Mouse (Mus musculus) thymus, adult 2 months (tissue): ENCODE data around the gene Il17f. TPM values are rescaled to one million over a fixed set of nuclear protein-coding genes. Genes with fewer than 3 reads are reported as not detected.

Experiments
- DNase-seq: peaks from one replicate; pipeline ENCODE4 v3.0.0; 2021
- H3K27ac ChIP-seq: fragments of 200-500 bp; 2 replicates; pipeline ENCODE4 v1.5.1; 2012; ENCODE audit warnings: low read length, control low read depth; ENCODE audit not compliant: control insufficient read depth, insufficient read depth
- H3K27me3 ChIP-seq: fragments of 200-500 bp; 2 replicates; pipeline ENCODE4 v1.6.1; 2012; ENCODE audit warnings: mild to moderate bottlenecking, low read length, moderate library complexity, mixed read lengths; ENCODE audit not compliant: control insufficient read depth, insufficient read depth
- H3K36me3 ChIP-seq: fragments of 200-500 bp; 2 replicates; pipeline ENCODE4 v1.6.1; 2012; ENCODE audit warnings: mild to moderate bottlenecking, low read length, moderate library complexity; ENCODE audit not compliant: control insufficient read depth, insufficient read depth
- H3K4me1 ChIP-seq: fragments of 200-500 bp; replicated peaks from 2 replicates; pipeline ENCODE4 v1.6.1; 2012; ENCODE audit warnings: low read length; ENCODE audit not compliant: control insufficient read depth, insufficient read depth
- H3K4me3 ChIP-seq: fragments of 200-500 bp; 2 replicates; pipeline ENCODE4 v1.5.1; 2012; ENCODE audit warnings: mild to moderate bottlenecking, low read length, control low read depth, moderate library complexity; ENCODE audit not compliant: control insufficient read depth, insufficient read depth
- CTCF ChIP-seq: fragments of 200-500 bp; IDR thresholded peaks from 2 replicates; pipeline ENCODE4 v1.5.1; 2012; ENCODE audit warnings: mild to moderate bottlenecking, control low read depth, low read length, moderate library complexity, borderline replicate concordance; ENCODE audit not compliant: control insufficient read depth, poor library complexity, insufficient read depth; ENCODE audit errors: extremely low read depth
- POLR2A ChIP-seq: fragments of 200-500 bp; IDR thresholded peaks from 2 replicates; pipeline ENCODE4 v1.6.1; 2012; ENCODE audit warnings: mild to moderate bottlenecking, low read length, control low read depth, moderate library complexity; ENCODE audit not compliant: control insufficient read depth, poor library complexity, insufficient read depth; ENCODE audit errors: extremely low read depth
- WGBS: fragments of 180-500 bp; shearing (Covaris S2); methylation state at CpG from one replicate; pipeline ENCODE4 v1.1.7; 2018; 5-methylcytosine and 5-hydroxymethylcytosine counted together
- polyA plus RNA-seq: library from polyadenylated mRNA; depleted of rRNA; stranded (reverse); fragments of >200 nt; gene quantifications from 2 replicates; pipeline ENCODE4 v1.2.3, GENCODE M21; 2012; rRNA removed

Gene Il17f
- polyA plus RNA-seq, 1 experiment, result 0.49 TPM

DNA sequence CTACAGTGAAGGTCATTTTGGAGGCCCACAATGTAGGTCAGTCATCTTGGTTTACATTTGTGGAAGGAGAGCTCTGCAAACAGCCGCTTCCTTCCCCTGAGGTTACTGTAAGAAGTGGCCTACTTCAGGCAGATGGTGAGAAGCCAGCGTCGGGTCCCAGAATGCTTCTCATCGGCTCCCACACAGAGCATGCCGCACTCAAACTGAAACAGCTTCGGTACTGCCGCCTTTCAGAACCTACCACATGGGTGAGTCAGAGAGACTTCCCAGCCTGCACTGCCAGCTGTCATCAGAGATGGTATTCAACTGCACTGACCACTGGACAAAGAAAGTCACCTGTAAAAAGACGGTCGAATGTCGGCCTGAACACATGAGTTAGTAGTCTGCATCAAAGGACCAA lies 30.6 kb downstream of the Il17f start:
- Histone ChIP-seq H3K4me3 (no peak overlapping the region), H3K27me3 (no peaks in the 10 kb centered on the region), H3K36me3 (no peaks in the 10 kb centered on the region), H3K27ac (no peak overlapping the region), H3K4me1 (no peaks in the 10 kb centered on the region)
- 84% methylated on average over 10 of the region's 10 CpGs for WGBS
- no peak for DNase-seq
- no peak for TF ChIP-seq POLR2A
- TF ChIP-seq CTCF, result no peak

DNA sequence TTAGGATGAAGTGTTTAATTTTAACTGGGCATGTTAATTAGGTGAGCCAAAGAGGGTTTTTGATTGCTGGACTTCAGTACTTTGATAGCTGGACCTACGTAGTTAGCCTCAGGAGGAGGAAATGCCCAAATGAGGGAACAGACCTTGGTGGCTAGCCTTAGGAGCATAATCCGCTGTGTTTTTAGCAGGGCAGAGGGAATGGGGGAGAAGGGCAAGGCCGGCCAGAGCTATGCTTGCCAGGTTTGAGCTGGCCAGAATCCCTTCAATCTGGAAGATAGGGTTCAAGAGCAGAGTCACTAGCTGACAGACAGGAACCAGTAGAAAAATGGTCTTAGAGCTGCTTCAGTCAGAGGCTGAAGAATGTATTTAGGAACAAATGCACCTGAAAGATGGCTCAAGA lies 32.8 kb downstream of the Il17f start:
- no peak for DNase-seq
- WGBS, result 95% methylated on average over 3 of the region's 3 CpGs
- no peaks in the 10 kb centered on the region for H3K36me3 ChIP-seq
- TF ChIP-seq POLR2A (no peak), CTCF (no peak)
- no peak overlapping the region for H3K27ac ChIP-seq
- no peaks in the 10 kb centered on the region for H3K27me3 ChIP-seq
- H3K4me1 ChIP-seq, result no peaks in the 10 kb centered on the region
- H3K4me3 ChIP-seq, result no peak overlapping the region

DNA sequence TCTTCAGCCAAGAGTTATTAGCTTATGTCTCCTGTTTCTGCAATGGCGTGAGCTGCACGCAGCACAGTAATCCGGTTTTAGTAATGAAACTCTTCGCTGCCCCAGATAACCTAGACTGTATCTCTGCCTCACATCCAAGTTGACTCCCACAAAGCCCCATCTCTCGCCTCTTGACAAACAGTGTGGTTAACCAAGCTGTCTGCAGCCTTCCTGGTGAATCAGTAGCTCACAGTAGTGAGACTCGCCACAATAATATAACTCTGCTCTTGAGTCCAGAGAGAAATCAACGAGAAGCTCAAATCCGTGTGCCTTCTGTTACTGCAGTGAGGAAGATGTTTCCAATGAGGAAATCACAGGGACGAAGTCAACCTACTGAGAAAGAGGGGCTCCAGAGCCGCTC lies 36.0 kb downstream of the Il17f start:
- Histone ChIP-seq H3K27me3 (no peaks in the 10 kb centered on the region), H3K4me3 (no peak overlapping the region), H3K27ac (no peak overlapping the region), H3K4me1 (no peaks in the 10 kb centered on the region), H3K36me3 (no peaks in the 10 kb centered on the region)
- WGBS, result 34% methylated on average over 10 of the region's 10 CpGs
- DNase-seq, result no peak
- no peak for TF ChIP-seq POLR2A
- TF ChIP-seq CTCF, result no peak

DNA sequence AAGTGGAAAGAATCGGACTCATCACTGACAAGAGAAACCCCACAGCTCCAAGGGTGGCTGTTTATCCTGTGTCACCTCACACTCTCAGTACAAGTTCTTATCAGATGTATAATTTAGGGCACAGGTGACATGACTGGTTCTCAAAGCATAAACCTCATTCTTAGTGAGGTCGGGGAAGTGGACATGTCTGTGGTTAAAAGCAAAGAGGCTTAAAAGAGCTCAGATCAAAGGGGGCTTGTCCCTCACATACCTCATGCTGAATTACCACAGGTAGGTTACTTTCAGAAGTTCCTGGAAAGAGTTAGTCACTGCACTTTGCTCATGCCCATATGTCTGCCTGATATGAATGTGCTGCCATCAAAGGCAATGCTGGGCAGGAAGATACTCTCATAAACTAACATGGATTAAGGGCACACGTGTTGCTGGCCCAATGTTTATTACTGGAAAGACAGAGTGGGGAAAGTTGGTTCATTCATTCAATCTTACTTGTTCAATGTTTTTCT lies 49.9 kb downstream of the Il17f start:
- no peak for TF ChIP-seq CTCF
- TF ChIP-seq POLR2A, result no peak
- Histone ChIP-seq H3K4me1 (no peaks in the 10 kb centered on the region), H3K36me3 (no peaks in the 10 kb centered on the region), H3K27ac (no peak overlapping the region), H3K4me3 (no peak overlapping the region), H3K27me3 (no peaks in the 10 kb centered on the region)
- WGBS, result 40% methylated on average over 3 of the region's 3 CpGs
- DNase-seq, result no peak

DNA sequence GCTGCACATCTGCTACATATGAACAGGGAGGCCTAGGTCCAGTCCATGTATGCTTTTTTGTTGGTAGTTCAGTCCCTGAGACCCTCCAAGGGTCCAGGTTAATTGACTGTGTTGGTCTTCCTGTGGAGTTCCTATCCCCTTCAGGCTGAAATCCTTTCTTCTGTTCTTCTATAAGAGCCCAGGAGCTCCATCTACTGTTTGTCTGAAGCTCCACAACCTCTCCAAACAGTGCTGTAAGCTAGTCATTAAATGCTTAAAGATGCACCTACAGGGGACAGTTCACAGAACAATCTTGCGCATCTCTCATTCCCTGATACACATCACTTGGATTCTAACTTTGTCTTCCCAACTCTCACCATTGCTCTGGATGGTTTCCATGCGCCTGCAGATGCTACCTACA lies 51.9 kb downstream of the Il17f start:
- H3K27me3 ChIP-seq, result no peaks in the 10 kb centered on the region
- H3K27ac ChIP-seq, result no peak overlapping the region
- no peak for DNase-seq
- no peak for TF ChIP-seq POLR2A
- no peak for TF ChIP-seq CTCF
- H3K4me1 ChIP-seq, result no peaks in the 10 kb centered on the region
- WGBS, result 90% methylated on average over 2 of the region's 2 CpGs
- H3K36me3 ChIP-seq, result no peaks in the 10 kb centered on the region
- no peak overlapping the region for H3K4me3 ChIP-seq

DNA sequence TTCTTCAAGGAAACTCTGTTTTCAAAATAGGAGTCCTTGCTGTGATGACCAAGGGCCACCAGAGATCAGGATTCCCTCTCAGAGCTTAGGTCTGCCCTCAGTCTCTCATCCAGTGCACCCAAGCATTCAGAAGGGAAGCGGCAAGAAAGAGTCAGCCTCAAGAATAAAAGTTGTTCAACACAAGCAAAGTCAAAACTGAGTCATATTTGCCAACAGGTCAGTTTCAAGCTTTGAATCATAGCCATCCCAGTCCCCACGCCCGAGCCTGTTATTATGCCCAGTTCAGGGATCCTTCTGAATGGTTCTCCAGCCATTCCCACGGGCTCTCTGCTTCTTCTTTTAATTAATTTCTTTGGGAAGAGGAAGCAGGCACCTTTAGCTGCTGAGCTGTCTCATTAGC lies 53.8 kb downstream of the Il17f start:
- Histone ChIP-seq H3K36me3 (no peaks in the 10 kb centered on the region), H3K4me1 (no peaks in the 10 kb centered on the region), H3K27me3 (no peaks in the 10 kb centered on the region), H3K27ac (no peak overlapping the region), H3K4me3 (no peak overlapping the region)
- TF ChIP-seq POLR2A, result no peak
- TF ChIP-seq CTCF, result no peak
- WGBS, result 80% methylated on average over 4 of the region's 4 CpGs
- no peak for DNase-seq

DNA sequence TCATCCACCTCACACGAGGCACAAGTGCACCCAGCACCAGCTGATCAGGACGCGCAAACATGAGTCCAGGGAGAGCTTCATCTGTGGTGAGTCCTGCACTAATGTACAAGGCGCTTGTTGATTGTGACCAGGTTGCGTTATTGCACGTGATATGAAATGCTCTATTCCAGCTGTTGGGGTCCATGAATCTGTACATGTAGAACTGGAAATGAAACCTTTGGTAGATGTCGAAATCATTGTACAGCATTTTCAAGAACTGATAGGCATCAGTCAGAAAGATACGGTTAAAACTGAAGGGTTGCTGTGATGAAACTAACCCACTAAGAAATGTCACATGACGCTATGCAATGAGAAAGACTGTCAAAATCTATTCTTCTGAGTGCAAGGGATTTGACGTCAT lies 59.5 kb downstream of the Il17f start, which contains the start of gene Il17a:
Gene Il17a, plus strand, starts transcription at position 3 of the 400 bp plus-strand sequence.
- no peak for DNase-seq
- Histone ChIP-seq H3K4me3 (no peak within 1 kb of the TSS), H3K4me1 (no peaks in the 10 kb centered on the region), H3K27ac (no peak within 1 kb of the TSS), H3K36me3 (no peaks in the 10 kb centered on the region), H3K27me3 (no peaks in the 10 kb centered on the region)
- TF ChIP-seq CTCF (no peak), POLR2A (no peak)
- 93% methylated on average over 10 of the region's 10 CpGs for WGBS

Other genes starting within 250 kb of the Il17f start
- 0.03 TPM in 2 replicates for gene Pkhd1, start 172.6 kb downstream of the Il17f start, polyA plus RNA-seq
- 0.19 TPM in 1 of 2 replicates, not detected in the other for gene Il17a, start 59.7 kb downstream of the Il17f start, polyA plus RNA-seq
- gene Mcm3, start 29.7 kb upstream of the Il17f start, polyA plus RNA-seq, result 83.9 and 110 TPM in 2 replicates
- 9.6 and 10.6 TPM in 2 replicates for gene Paqr8, start 100.0 kb upstream of the Il17f start, polyA plus RNA-seq
- gene Efhc1, start 161.0 kb upstream of the Il17f start, polyA plus RNA-seq, result 0.55 and 2.6 TPM in 2 replicates